Mouse (Mus musculus) liver, postnatal 0 days (tissue): ENCODE results near the gene Ifi204. TPM values are rescaled to one million over a fixed set of nuclear protein-coding genes. Genes with fewer than 3 reads are reported as not detected.
"Not testable (repeated sequence)": the region's sequence is repeated elsewhere in the genome, so short reads cannot be mapped to it uniquely, and the experiment has no call there.

Experiments
- ATAC-seq: fragments of 200-750 bp; cut with Nextera tagmentation; 2 replicates; pipeline ENCODE4 v1.8.0; 2017; ENCODE audit warnings: mild to moderate bottlenecking, moderate library complexity
- DNase-seq: peaks from one replicate; pipeline ENCODE4 v3.0.0-alpha.2; 2016
- H3K27ac ChIP-seq: fragments of 300-500 bp; sonication (generic); 2 replicates; pipeline ENCODE4 v1.5.1; 2014; ENCODE audit warnings: antibody characterized with exemption, moderate library complexity, mild to moderate bottlenecking, low read depth
- H3K27me3 ChIP-seq: fragments of 300-500 bp; sonication (generic); 2 replicates; pipeline ENCODE4 v1.6.1; 2014; ENCODE audit warnings: low read length, control low read depth, mixed read lengths; ENCODE audit not compliant: insufficient read depth
- H3K36me3 ChIP-seq: fragments of 300-500 bp; sonication (generic); replicated peaks from 2 replicates; pipeline ENCODE4 v1.6.1; 2014; ENCODE audit warnings: mild to moderate bottlenecking, control low read depth, low read length, moderate library complexity, mixed read lengths; ENCODE audit not compliant: insufficient read depth
- H3K4me1 ChIP-seq: fragments of 300-500 bp; sonication (generic); 2 replicates; pipeline ENCODE4 v1.6.1; 2014; ENCODE audit warnings: antibody characterized with exemption, mild to moderate bottlenecking, control low read depth; ENCODE audit not compliant: insufficient read depth
- H3K4me2 ChIP-seq: fragments of 300-500 bp; sonication (generic); 2 replicates; pipeline ENCODE4 v1.6.1; 2014; ENCODE audit warnings: low read depth, mild to moderate bottlenecking, low read length, moderate library complexity, mixed read lengths
- H3K4me3 ChIP-seq: fragments of 300-500 bp; sonication (generic); 2 replicates; pipeline ENCODE4 v1.5.1; 2014; ENCODE audit warnings: low read depth, low read length
- H3K9ac ChIP-seq: fragments of 300-500 bp; sonication (generic); replicated peaks from 2 replicates; pipeline ENCODE4 v1.6.1; 2014; ENCODE audit warnings: mild to moderate bottlenecking, moderate library complexity
- H3K9me3 ChIP-seq: fragments of 300-500 bp; sonication (generic); 2 replicates; pipeline ENCODE4 v1.6.1; 2016; ENCODE audit warnings: mild to moderate bottlenecking, control low read depth, low read length, mixed read lengths
- CTCF ChIP-seq: sonication (generic); IDR thresholded peaks from 2 replicates; pipeline ENCODE4 v1.5.1; 2016; ENCODE audit warnings: antibody characterized with exemption, low read depth
- EP300 ChIP-seq: IDR thresholded peaks from 2 replicates; pipeline ENCODE4 v1.6.1; 2016; ENCODE audit warnings: antibody characterized with exemption, low read depth, mild to moderate bottlenecking
- WGBS: fragments of 180-500 bp; shearing (Covaris S2); extraction: QIAGEN DNeasy Blood & Tissue Kit; methylation state at CpG from one replicate; pipeline ENCODE4 v1.1.7; 2014; ENCODE audit not compliant: insufficient replicate concordance; 5-methylcytosine and 5-hydroxymethylcytosine counted together
- polyA plus RNA-seq: library from polyadenylated mRNA; unstranded; fragments of >200 nt; fragmentation: Nextera tagmentation; extraction: Ambion mirVana; gene quantifications from 2 replicates; pipeline ENCODE4 v1.2.1, GENCODE M21; 2015

Ifi204 gene
- polyA plus RNA-seq, 1 experiment from 2014 or later: 9.2 TPM

DNA sequence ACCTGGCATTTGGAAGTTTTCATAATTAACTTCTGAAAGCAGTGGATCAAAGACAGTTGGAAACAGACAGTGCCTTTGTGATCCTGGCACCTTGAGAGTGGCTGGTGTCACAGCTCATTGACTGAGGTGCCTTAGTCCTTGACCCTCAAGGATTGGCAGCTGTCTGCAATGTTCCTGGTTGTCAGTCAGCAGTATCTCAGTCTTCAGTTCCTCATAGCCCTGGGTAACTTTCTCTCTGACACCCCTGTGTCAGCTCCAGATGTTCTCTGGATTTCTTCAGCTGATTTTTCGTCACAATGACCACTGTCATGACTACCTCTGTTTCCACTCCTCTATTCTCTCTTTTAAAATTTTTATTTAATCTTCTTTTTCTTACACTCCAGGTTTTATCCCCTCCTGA lies 24.5 kb downstream of the Ifi204 start:
- H3K9ac ChIP-seq: no peak overlapping the region
- no peak overlapping the region for H3K4me2 ChIP-seq
- no peak for DNase-seq
- H3K27me3 ChIP-seq: no peaks in the 10 kb centered on the region
- peak; percentile 66 for ATAC-seq
- no peaks in the 10 kb centered on the region; the same call in 1 of the 2 replicates for H3K9me3 ChIP-seq
- H3K27ac ChIP-seq: peak overlapping the region; percentile 69
- TF ChIP-seq CTCF (no peak), EP300 (no peak)
- H3K4me3 ChIP-seq: no peak overlapping the region
- WGBS: 53% methylated on average over 1 of the region's 1 CpGs
- no peaks in the 10 kb centered on the region for H3K36me3 ChIP-seq
- H3K4me1 ChIP-seq: no peaks in the 10 kb centered on the region

GRCm38 (mm10) chr1:173741656-173742055 lies 25.1 kb downstream of the Ifi204 start, which contains the start of gene Ifi207:
Gene Ifi207 (minus strand): TSS chr1:173741747.
- no peaks in the 10 kb centered on the region for H3K36me3 ChIP-seq
- H3K27ac ChIP-seq: peak within 1 kb of the TSS; percentile 69
- no peak for TF ChIP-seq CTCF
- no peak for TF ChIP-seq EP300
- H3K27me3 ChIP-seq: no peaks in the 10 kb centered on the region
- peak; percentile 72 for ATAC-seq
- no peak for DNase-seq
- no peaks in the 10 kb centered on the region for H3K4me1 ChIP-seq
- no peak within 1 kb of the TSS for H3K4me3 ChIP-seq
- H3K9ac ChIP-seq: no peak within 1 kb of the TSS
- 44% methylated on average over 4 of the region's 4 CpGs for WGBS
- H3K4me2 ChIP-seq: no peak within 1 kb of the TSS
- no peaks in the 10 kb centered on the region; the same call in 1 of the 2 replicates for H3K9me3 ChIP-seq

DNA sequence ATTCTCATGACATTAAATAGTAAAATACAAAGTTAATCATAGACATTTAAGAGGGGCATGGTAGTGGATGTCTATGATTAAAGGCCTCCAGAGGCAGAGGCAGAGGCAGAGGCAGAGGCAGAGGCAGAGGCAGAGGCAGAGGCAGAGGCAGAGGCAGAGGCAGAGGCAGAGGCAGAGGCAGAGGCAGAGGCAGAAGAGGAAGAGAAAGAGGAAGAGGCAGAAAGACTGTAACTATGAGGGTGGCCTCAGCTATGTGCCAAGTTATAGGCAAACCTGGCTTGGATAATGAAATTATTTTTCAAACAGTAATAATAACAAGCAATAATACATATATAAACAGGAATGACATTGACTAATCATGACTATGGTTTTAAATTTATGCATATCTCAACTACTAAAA lies 26.2 kb downstream of the Ifi204 start:
- H3K36me3 ChIP-seq: no peaks in the 10 kb centered on the region
- H3K27ac ChIP-seq: no peak overlapping the region
- no peaks in the 10 kb centered on the region; the same call in 1 of the 2 replicates for H3K9me3 ChIP-seq
- no peak for DNase-seq
- H3K4me2 ChIP-seq: no peak overlapping the region
- H3K4me1 ChIP-seq: no peaks in the 10 kb centered on the region
- TF ChIP-seq EP300 (no peak), CTCF (no peak)
- H3K27me3 ChIP-seq: no peaks in the 10 kb centered on the region
- no peak overlapping the region for H3K4me3 ChIP-seq
- H3K9ac ChIP-seq: no peak overlapping the region
- no peak for ATAC-seq

GRCm38 (mm10) chr1:173736986-173737385 lies 29.8 kb downstream of the Ifi204 start:
- 50% methylated on average over 2 of the region's 2 CpGs for WGBS
- Histone ChIP-seq H3K27ac (no peak overlapping the region), H3K27me3 (no peaks in the 10 kb centered on the region), H3K9me3 (no peaks in the 10 kb centered on the region; the same call in 1 of the 2 replicates), H3K4me3 (no peak overlapping the region), H3K9ac (no peak overlapping the region), H3K36me3 (no peaks in the 10 kb centered on the region), H3K4me1 (no peaks in the 10 kb centered on the region), H3K4me2 (no peak overlapping the region)
- DNase-seq (no peak), ATAC-seq (no peak)
- TF ChIP-seq CTCF (no peak), EP300 (no peak)

GRCm38 (mm10) chr1:173735015-173735414 lies 31.7 kb downstream of the Ifi204 start:
- not testable (repeated sequence) for H3K9ac ChIP-seq, H3K36me3 ChIP-seq, H3K4me3 ChIP-seq, H3K4me2 ChIP-seq, H3K27me3 ChIP-seq, H3K27ac ChIP-seq, H3K9me3 ChIP-seq, ATAC-seq, DNase-seq, H3K4me1 ChIP-seq
- WGBS: 85% methylated on average over 4 of the region's 4 CpGs

DNA sequence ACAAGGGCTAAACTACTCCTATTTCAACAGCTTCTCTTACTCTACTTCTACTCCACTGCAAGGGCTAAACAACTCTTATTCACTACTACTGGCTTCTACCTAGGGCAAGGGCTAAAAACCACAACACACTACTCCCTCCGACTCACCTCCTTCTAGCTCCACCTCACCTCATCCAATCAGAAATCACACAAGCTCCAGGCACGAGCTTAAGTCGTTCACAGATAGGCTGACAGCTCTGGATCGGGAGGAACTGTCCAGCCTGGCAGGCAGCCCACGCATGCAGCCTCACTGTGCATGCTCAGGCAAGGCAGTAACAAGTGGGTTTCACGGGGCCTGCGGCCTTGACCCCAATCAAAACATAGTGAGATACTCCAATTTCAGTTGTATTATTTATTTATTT lies 33.5 kb downstream of the Ifi204 start:
- no peaks in the 10 kb centered on the region for H3K9me3 ChIP-seq
- no peak for ATAC-seq
- H3K4me1 ChIP-seq: no peaks in the 10 kb centered on the region
- no peak overlapping the region for H3K9ac ChIP-seq
- TF ChIP-seq EP300 (no peak), CTCF (no peak)
- H3K36me3 ChIP-seq: no peaks in the 10 kb centered on the region
- 38% methylated on average over 7 of the region's 7 CpGs for WGBS
- no peak overlapping the region for H3K27ac ChIP-seq
- no peaks in the 10 kb centered on the region for H3K27me3 ChIP-seq
- no peak overlapping the region for H3K4me2 ChIP-seq
- H3K4me3 ChIP-seq: no peak overlapping the region
- no peak for DNase-seq

Other genes starting within 250 kb of the Ifi204 start
- 0.14 and 0.18 TPM in 2 replicates for gene Ifi214, start 231.0 kb downstream of the Ifi204 start, polyA plus RNA-seq
- gene Ifi213, start 167.7 kb downstream of the Ifi204 start, polyA plus RNA-seq: 0.75 and 1.5 TPM in 2 replicates
- 2.4 and 2.5 TPM in 2 replicates for gene Ifi209, start 136.0 kb downstream of the Ifi204 start, polyA plus RNA-seq
- gene Ifi208, start 93.3 kb downstream of the Ifi204 start, polyA plus RNA-seq: 0.05 TPM in 1 of 2 replicates, not detected in the other
- 2.5 TPM in 2 replicates for gene Ifi207, start 25.2 kb downstream of the Ifi204 start, polyA plus RNA-seq
- gene Ifi211, start 146.1 kb upstream of the Ifi204 start, polyA plus RNA-seq: 3.7 and 4.6 TPM in 2 replicates
- gene Mndal, start 175.5 kb upstream of the Ifi204 start, polyA plus RNA-seq: 11.6 and 13.2 TPM in 2 replicates
- gene Ifi203, start 175.7 kb upstream of the Ifi204 start, polyA plus RNA-seq: 6.6 and 8.4 TPM in 2 replicates
- gene Ifi202b, start 215.8 kb upstream of the Ifi204 start, polyA plus RNA-seq: not detected in 2 replicates